Mouse (Mus musculus): ENCODE results near the gene Clec16a.

DNA sequence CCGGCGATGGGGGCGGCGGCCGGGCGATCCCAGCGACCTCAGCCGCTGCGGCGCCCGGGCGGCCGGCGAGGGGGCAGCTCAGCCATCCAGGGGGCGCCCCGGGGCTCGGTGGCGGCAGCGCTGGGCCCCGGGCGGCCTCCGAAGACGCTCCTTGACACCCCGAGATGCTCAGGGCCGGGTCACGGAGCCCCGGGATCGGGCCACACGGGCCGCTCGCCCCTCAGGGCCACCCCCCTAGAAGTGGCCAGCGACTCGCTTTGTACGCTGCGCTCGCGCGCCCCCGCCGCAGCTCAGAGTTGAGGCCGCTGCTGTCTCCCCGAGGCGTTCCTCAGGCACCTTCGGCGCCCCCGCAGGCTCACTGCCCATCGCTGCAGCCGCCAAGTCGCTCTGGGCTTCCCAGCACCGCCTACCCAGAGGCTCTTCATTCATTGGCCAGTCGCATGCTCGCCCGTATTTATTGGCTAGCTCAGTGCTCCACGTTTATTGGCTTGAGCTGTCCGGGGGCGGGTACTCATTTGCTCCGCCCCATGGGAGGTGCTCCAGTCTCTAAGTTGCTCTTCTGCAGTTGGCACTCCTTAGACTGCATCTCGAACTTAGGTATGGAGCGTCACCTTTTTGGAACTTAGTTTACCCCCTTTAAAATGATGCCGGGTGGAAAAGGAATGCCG is 2.3 kb upstream of the Clec16a start, which contains the start of gene Dexi:
- TF ChIP-seq CTCF (IDR thresholded peaks at IDR 0.05; ENCODE audit: extremely low read depth, insufficient read depth, low read length) (no peak), POLR2A (IDR thresholded peaks at IDR 0.05; ENCODE audit: extremely low read depth, insufficient read depth, low read length) (peak; percentile 93)

Measured in cortical plate, adult 2 months (tissue).